Mouse (Mus musculus): ENCODE results near the gene Twsg1.

Twsg1 gene

DNA sequence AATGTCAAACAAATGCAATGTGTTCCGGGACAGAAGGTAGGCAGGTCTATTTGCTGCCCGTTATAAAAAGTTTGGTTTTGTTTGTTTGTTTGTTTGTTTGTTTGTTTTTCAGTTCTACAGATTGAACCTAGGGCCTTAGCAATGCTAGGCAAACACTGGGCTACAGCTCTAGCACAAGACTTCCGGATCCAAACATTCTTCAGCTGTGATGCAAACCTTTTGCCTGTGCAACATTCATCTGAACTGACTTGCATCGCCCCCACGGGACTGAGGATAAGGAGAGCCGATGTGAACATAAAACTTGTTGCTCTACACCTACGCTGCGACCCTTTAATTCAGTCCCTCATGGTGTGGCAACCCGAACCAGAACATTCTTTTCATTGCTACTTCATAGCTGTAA is 64.5 kb downstream of the Twsg1 start:
- no peak for DNase-seq (ENCODE audit: low read depth in 2 of 2, low spot score in 2 of 2)

DNA sequence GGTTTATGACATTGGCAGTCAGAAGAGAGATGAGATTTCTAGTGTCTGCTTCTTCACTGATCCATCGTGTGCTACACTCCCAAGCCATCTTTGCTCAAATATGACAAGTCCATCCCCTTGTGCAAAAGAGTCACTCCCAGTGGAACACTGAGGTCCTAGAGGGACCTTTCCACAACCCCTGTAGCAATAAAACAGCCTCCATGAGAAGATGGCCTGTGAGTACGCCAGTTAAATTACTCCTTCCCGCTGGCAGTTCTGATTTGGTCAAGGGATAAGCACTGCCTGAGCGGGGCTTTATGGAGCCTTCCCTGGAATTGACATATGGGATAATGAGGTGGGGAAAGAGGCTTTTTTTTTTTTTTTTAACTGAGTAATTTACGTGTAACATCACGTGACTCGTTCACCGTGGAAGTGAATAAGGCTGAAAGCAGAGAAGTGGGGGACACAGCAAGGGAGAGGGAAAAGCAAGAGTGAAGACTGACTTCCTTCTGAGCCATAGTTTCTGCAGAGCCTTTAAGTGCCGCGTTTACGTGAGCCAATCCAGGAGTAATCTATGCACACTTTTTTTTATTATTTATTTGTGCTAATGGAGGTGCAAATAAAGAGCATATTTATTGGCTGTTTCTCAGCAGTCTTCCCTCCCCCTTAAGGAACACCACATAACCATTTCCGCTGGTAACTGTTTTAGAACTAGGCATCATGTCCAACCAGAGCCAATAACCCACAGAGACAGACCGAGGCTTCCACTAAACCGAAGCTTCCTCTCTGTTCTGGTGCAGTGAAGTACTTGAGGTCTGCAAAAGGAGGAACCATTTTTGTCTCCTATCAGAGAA is 65.1 kb downstream of the Twsg1 start, which contains the start of gene Ralbp1:
Ralbp1 (minus strand) TSS at position 102 of the 833 bp plus-strand sequence.
- peak in 1 of 2 experiments; percentile 27 for DNase-seq (ENCODE audit: low read depth in 2 of 2, low spot score in 2 of 2)

DNA sequence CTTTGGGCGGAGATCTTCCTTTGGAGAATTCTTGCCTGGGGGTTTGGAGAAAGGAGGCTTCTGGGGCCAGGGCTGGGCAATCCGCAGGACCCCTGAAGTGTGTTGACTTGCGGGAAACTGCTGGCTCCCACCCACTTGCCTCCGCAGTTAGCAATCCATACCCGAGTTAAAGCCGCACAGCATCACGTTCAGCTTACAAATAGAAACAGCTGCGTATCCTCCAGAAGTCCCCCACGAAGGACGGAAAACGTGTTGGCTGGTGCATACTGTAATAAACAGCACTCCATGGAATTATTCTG is 65.7 kb downstream of the Twsg1 start:
- no peak for DNase-seq (ENCODE audit: low read depth in 2 of 2, low spot score in 2 of 2)

- DNase-seq (ENCODE audit: low read depth in 2 of 2, low spot score in 2 of 2) = peak; percentile 97 to 98
Measured at GRCm38 (mm10) chr17:65884691-65885397, 66.2 kb downstream of the Twsg1 start.

DNA sequence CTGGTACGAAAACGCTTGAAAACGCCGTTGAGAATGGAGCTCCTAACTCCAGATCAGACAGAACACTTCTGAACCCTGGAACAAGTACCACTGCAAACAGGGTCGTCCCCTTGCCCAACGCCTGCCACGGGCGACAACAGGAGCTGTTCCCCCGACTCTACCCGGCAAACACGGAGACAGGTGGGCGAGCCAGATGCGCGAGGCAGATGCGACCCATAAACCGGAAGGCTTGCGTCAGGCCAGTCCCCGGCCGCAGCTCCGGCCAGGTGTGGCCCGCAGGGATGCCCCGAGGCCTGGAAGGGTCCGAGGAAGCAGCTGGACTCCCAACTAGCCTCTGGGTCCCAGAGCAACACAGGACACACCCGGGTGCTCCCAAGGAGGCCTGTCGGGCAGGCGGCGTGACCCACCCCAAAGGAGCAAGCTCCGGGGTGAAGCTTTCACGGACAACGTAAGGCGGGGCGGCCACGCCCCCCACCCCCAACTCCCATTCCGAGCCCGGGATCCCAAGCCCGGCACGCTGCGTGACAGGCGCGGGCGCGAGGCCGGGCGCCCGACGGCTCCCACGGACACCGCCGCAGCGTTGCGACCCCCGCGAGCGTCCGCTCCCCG is 66.9 kb downstream of the Twsg1 start:
- peak in 1 of 2 experiments; percentile 15 for DNase-seq (ENCODE audit: low read depth in 2 of 2, low spot score in 2 of 2)

- DNase-seq (ENCODE audit: low read depth in 2 of 2, low spot score in 2 of 2) = no peak
Measured at GRCm38 (mm10) chr17:65877026-65877425, 74.0 kb downstream of the Twsg1 start.

DNA sequence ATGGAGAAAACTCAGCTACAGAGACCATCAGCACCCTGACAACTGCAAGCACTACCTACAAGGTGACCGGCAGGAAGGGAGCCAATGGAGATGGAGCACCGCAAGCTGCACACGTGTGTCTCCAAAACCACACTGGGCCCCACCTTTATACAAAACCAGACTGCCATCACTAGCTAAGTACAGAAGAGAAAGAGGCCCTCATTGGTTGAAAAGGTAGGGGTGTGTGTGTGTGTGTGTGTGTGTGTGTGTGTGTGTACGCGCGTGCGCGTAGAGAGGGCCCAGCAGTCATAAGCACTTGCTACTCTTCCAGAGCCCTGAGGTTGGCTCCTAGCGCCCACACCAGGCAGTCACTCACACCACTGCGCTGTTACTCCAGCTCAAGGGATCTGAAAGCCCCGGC is 77.2 kb downstream of the Twsg1 start:
- DNase-seq (ENCODE audit: low read depth in 2 of 2, low spot score in 2 of 2) = no peak

DNA sequence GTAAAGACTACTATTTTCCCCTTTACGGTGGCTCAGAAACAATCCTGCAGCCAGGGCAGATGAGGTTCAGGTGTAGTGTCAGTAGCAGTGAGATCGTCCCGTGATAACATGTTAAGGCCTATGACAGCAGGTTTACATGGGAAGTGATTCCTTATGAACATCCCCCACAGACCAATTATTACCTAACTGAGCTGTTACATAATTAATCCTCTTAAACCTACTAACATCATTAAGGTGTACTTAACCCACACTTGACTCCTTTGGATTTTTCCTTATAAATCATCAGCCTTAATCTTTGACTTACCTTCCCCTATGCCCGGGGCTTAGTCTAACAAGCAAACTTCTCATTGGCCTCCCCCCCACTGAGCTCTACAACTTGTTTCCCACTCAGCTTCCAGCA is 77.9 kb downstream of the Twsg1 start:
- DNase-seq (ENCODE audit: low read depth in 2 of 2, low spot score in 2 of 2) = no peak

GRCm38 (mm10) chr17:65872652-65873051 is 78.4 kb downstream of the Twsg1 start:
- peak; percentile 46 to 53 for DNase-seq (ENCODE audit: low read depth in 2 of 2, low spot score in 2 of 2)

GRCm38 (mm10) chr17:65872051-65872450 is 79.0 kb downstream of the Twsg1 start:
- no peak for DNase-seq (ENCODE audit: low read depth in 2 of 2, low spot score in 2 of 2)
